Mouse (Mus musculus) hindbrain, embryonic 10.5 days (tissue): ENCODE measurements at regions not wholly inside any gene's neighbourhood (a gene's known extent, or its start where the extent isn't known, plus 50 kb on each side); places are given as distances from the start of the nearest gene placed in this dataset.
"Not testable (repeated sequence)": the region's sequence is repeated elsewhere in the genome, so short reads cannot be mapped to it uniquely, and the experiment has no call there.

Source experiments
- DNase-seq: peaks from one replicate; pipeline ENCODE4 v3.0.0-alpha.2; 2017; ENCODE audit warnings: low spot score
- H3K27ac ChIP-seq: fragments of 300-500 bp; sonication (generic); 2 replicates; pipeline ENCODE4 v1.5.1; 2016; ENCODE audit warnings: mild to moderate bottlenecking, moderate library complexity
- H3K27me3 ChIP-seq: fragments of 300-500 bp; sonication (generic); 2 replicates; pipeline ENCODE4 v1.6.1; 2016; ENCODE audit warnings: mild to moderate bottlenecking; ENCODE audit not compliant: poor library complexity, insufficient read depth, severe bottlenecking
- H3K36me3 ChIP-seq: fragments of 300-500 bp; sonication (generic); 2 replicates; pipeline ENCODE4 v1.6.1; 2016; ENCODE audit warnings: mild to moderate bottlenecking, moderate library complexity
- H3K4me1 ChIP-seq: fragments of 300-500 bp; sonication (generic); replicated peaks from 2 replicates; pipeline ENCODE4 v1.6.1; 2016; ENCODE audit warnings: mild to moderate bottlenecking
- H3K4me3 ChIP-seq: fragments of 300-500 bp; sonication (generic); 2 replicates; pipeline ENCODE4 v1.5.1; 2016; ENCODE audit warnings: mild to moderate bottlenecking, moderate library complexity
- H3K9me3 ChIP-seq: fragments of 300-500 bp; sonication (generic); 2 replicates; pipeline ENCODE4 v1.6.1; 2016; ENCODE audit warnings: mild to moderate bottlenecking, moderate library complexity
- WGBS: fragments of 180-500 bp; shearing (Covaris S2); methylation state at CpG from one replicate; pipeline ENCODE4 v1.1.7; 2016; 5-methylcytosine and 5-hydroxymethylcytosine counted together

GRCm38 (mm10) chr3:137287558-137287957 is 53.3 kb upstream of the Emcn start:
- WGBS: 93% methylated on average over 11 of the region's 11 CpGs
- DNase-seq: not testable (repeated sequence)

GRCm38 (mm10) chr3:137288301-137288942 is 52.4 kb upstream of the Emcn start:
- H3K4me1 ChIP-seq: no peaks in the 10 kb centered on the region
- H3K4me3 ChIP-seq: no peak overlapping the region
- H3K27ac ChIP-seq: no peak overlapping the region
- H3K36me3 ChIP-seq: no peaks in the 10 kb centered on the region
- DNase-seq: no peak
- no peaks in the 10 kb centered on the region for H3K27me3 ChIP-seq
- 80% methylated on average over 7 of the region's 7 CpGs for WGBS
- H3K9me3 ChIP-seq: no peaks in the 10 kb centered on the region

More at GRCm38 (mm10) chr3:137287558-137287957, 53.3 kb upstream of the Emcn start:
- not testable (repeated sequence) for H3K36me3 ChIP-seq, H3K4me3 ChIP-seq, H3K27me3 ChIP-seq, H3K9me3 ChIP-seq, H3K4me1 ChIP-seq, H3K27ac ChIP-seq

- no peaks in the 10 kb centered on the region for H3K4me1 ChIP-seq
- WGBS: 87% methylated on average over 2 of the region's 2 CpGs
- H3K27me3 ChIP-seq: no peaks in the 10 kb centered on the region
- no peak overlapping the region for H3K27ac ChIP-seq
- no peaks in the 10 kb centered on the region for H3K9me3 ChIP-seq
- no peaks in the 10 kb centered on the region for H3K36me3 ChIP-seq
- no peak overlapping the region for H3K4me3 ChIP-seq
- no peak for DNase-seq
Measured at GRCm38 (mm10) chr3:137288943-137289682, 51.8 kb upstream of the Emcn start.

DNA sequence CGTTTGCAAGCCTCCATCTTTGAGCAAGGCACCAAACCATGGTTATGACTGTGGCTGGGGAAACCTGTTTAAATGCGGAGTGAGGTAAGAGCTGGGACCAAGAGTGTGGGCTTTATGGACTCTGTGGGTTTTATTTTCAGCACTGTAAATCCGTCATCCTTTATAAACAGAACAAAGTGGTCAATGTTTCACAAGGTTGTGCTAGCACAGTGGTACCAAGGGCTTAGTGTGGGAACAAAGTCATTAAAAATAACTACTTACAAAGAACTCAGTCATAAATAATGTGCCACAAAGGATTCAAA is 51.2 kb upstream of the Emcn start:
- 82% methylated on average over 3 of the region's 3 CpGs for WGBS
- no peaks in the 10 kb centered on the region for H3K36me3 ChIP-seq
- no peaks in the 10 kb centered on the region for H3K4me1 ChIP-seq
- H3K27ac ChIP-seq: no peak overlapping the region
- no peaks in the 10 kb centered on the region for H3K9me3 ChIP-seq
- H3K4me3 ChIP-seq: no peak overlapping the region
- DNase-seq: no peak
- no peaks in the 10 kb centered on the region for H3K27me3 ChIP-seq
